Mouse (Mus musculus) left cerebral cortex, postnatal 36 days (tissue): ENCODE measurements around the gene Tmem266. TPM values are rescaled to one million over a fixed set of nuclear protein-coding genes. Genes with fewer than 3 reads are reported as not detected.
A peak's percentile ranks its signal among the peaks of the same experiment; 100 is the strongest.

Experiments used
- DNase-seq, 2 experiments: peaks; one replicate each; pipeline ENCODE4 v3.0.0; 2021 to 2022; ENCODE audit warnings: low spot score in 2 of 2, mixed read lengths in 1 of 2
- intact Hi-C: fragments of 180-260 bp; cut with DNase I; formaldehyde crosslinking; loops from one replicate; pipeline ENCODE4 v1.15.1; 2025
- total RNA-seq, 2 experiments: library from RNA; stranded (reverse); gene quantifications; 2 replicates each; pipeline ENCODE4 v1.2.3; 2021

The Tmem266 gene
- total RNA-seq, 2 experiments from 2014 or later, result 8.5 to 10.0 TPM

DNA sequence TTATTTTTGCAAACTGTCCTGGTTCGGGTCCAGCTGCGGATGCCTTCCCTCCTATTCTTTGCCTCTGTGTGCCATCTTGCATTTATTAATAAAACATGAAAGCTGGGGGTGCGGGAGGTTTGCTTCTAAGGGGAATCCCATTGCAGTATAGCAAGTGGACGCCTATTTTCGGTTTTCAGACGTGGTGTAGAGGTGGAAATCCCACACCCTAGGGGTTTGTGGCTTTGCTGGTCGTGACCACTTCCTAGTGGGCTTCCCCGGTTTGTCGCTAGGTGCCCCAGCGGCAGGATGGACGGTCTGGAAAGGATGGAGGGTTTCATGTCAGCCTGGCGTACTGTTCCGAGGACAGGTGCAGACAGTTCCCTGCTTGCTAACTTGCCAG lies 512 bp downstream of the Tmem266 start:
- peak in 1 of 2 experiments; percentile 41 for DNase-seq
- intact Hi-C loops, result no loop called here

- no peak for DNase-seq
- intact Hi-C loops, result no loop called here
Observed at GRCm38 (mm10) chr9:55328151-55328918, 1.6 kb downstream of the Tmem266 start.

GRCm38 (mm10) chr9:55329401-55329800 lies 2.7 kb downstream of the Tmem266 start:
- no peak for DNase-seq
- intact Hi-C loops, result no loop called here

GRCm38 (mm10) chr9:55332476-55332875 lies 5.8 kb downstream of the Tmem266 start:
- intact Hi-C loops, result no loop called here
- no peak for DNase-seq

- peak in 1 of 2 experiments; percentile 18 for DNase-seq
Observed at GRCm38 (mm10) chr9:55332949-55333348, 6.2 kb downstream of the Tmem266 start.

DNA sequence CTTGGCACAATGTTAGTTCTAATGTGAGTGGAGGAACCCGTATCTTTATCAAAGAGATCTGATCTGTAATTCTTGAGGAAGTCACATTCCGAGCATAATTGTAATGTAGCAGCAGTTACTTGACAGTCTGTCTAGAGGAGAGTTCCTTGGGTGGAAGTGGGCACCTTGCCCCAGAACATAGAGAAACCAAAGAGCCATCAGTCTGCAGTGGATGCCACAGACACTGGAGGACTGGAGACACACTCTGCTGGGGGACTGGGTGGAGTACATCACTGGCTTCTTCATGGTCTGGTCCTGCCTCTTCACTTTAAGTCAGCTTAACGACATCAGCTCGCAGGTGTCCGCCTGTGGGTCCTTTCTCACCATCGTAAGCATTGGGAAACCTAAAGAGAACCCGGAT lies 17.5 kb downstream of the Tmem266 start:
- DNase-seq, result no peak
- intact Hi-C loops, result no loop called here

More at GRCm38 (mm10) chr9:55332949-55333348, 6.2 kb downstream of the Tmem266 start:
- intact Hi-C loops, result no loop called here

DNA sequence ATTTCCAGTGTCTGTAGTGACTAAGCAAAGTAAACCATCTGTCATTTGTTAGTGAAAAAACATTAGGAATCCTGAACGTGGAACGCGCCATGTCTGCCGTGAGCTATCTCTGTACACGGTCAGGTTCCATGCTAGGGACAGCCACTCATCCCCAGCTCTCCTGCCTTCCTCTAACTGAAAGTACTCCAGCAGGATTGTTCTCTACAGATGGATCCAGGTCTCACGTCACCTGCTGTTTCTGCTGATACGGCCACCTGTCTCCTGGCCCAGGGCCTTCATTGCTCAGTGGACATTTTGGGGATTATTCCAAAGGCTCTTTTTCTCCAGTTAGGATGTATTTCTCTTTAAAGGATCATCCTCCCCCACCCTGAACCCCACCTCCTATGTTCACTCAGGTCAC lies 18.6 kb downstream of the Tmem266 start:
- intact Hi-C loops, result no loop called here
- no peak for DNase-seq

DNA sequence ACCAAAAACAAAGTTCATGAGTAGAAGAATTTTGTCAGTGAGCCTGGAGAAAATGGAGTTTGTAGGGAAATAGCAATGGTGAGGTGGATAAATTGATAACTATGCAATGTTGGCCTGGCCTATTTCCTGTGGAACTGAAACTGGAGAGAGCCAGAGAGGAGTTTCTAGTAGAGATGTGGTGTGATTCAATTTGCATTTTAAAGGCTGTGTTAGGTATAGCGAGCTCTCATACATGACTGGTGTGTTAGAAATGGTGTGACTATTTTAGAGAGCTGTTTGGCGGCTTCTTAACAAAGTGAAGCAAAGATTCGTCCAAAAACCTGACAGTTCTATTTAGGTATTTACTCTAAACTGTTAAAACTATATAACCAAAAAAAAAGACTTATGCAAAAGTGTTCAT lies 22.0 kb downstream of the Tmem266 start:
- intact Hi-C loops, result no loop called here

DNA sequence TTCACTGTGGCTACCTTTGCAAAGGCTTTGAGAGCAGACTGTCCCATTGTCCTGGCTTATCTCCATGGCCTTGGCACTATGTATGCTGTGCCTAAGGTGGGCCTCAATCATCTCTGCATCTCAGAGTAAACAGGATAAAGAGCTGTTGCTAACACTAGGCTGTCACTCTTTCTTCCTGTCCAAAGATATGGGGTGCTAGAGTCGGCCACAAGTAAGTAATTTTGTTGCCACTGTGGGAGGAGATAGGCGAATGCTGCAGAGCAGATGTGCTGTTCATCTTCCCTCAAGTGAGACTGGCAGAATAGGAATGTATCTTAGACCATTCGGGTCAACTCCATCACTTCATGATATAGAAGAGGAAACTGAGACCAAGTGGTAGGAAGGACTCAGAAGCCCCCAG lies 28.0 kb downstream of the Tmem266 start:
- DNase-seq, result no peak
- intact Hi-C loops, result no loop called here

More for the DNA sequence above, 22.0 kb downstream of the Tmem266 start:
- no peak for DNase-seq

GRCm38 (mm10) chr9:55355270-55355834 lies 28.6 kb downstream of the Tmem266 start:
- no peak for DNase-seq
- intact Hi-C loops, result no loop called here

DNA sequence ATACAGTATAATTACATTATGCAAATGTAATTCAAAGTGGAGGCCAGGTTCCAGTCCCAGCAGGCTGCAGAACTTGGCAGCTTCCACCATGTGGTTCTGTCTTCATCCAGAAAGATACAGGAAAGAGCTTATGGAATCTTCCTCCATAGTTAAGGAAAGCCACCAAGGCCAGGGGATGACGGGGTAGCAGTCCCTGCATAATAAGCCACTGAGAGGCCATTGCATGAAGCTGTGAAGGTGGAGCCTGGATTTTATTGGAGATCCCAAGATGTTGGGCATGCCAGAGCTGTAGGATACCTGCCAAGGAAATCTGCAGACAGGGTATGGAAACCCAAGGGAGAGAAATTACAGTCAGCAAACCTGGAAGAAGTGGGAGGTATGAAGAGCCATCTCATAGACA lies 30.5 kb downstream of the Tmem266 start:
- intact Hi-C loops, result no loop called here
- DNase-seq, result peak in 1 of 2 experiments; percentile 28

DNA sequence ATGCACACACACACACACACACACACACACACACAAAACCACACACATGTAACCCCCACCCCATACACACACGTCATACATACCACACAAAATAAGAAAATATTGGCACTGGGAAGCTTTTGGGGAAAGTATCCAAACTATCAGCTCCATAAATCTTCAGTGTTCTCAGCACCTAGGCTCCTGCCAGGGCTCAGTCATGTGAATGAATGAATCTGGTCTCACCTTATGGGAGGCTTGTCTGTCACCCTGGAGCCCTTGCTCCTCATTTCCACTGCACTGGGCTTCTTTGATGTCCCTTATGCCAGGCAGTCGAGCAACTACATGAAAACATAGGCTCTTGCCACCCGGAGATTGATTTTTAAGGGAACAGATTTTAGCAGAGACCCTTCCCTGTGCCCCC lies 33.7 kb downstream of the Tmem266 start:
- intact Hi-C loops, result no loop called here
- no peak for DNase-seq

GRCm38 (mm10) chr9:55360861-55361260 lies 34.1 kb downstream of the Tmem266 start:
- DNase-seq, result no peak
- intact Hi-C loops, result no loop called here

DNA sequence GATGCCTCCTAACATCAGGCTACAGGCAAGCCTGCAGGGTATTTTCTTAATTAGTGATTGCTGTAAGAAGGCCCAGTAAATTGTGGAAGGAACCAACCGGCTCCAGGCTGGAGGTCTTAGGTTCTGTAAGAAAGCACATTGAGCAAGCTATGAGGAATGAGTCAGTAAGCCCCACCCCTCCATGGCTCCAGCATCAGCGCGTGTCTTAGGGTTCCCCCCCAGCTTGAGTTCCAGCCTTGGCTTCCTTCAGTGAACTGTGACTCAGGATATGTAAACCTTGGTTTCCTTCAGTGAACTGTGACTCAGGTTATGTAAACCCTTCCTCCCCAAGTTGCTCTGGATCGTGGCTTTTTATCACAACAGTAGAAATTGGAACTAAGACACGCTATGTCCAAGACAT lies 35.3 kb downstream of the Tmem266 start:
- DNase-seq, result no peak
- intact Hi-C loops, result no loop called here

GRCm38 (mm10) chr9:55363707-55364106 lies 37.0 kb downstream of the Tmem266 start:
- DNase-seq, result no peak
- intact Hi-C loops, result no loop called here

- no peak for DNase-seq
- intact Hi-C loops, result no loop called here
Observed at GRCm38 (mm10) chr9:55368011-55368410, 41.3 kb downstream of the Tmem266 start.

- intact Hi-C loops, result no loop called here
- no peak for DNase-seq
Observed at GRCm38 (mm10) chr9:55371908-55372307, 45.2 kb downstream of the Tmem266 start.

GRCm38 (mm10) chr9:55377603-55378250 lies 51.0 kb downstream of the Tmem266 start:
- intact Hi-C loops, result no loop called here
- no peak for DNase-seq

- no peak for DNase-seq
- intact Hi-C loops, result no loop called here
Observed at GRCm38 (mm10) chr9:55381456-55381855, 54.7 kb downstream of the Tmem266 start.

GRCm38 (mm10) chr9:55382441-55382840 lies 55.7 kb downstream of the Tmem266 start:
- intact Hi-C loops, result no loop called here
- no peak for DNase-seq

- intact Hi-C loops, result no loop called here
Observed at GRCm38 (mm10) chr9:55386117-55386516, 59.4 kb downstream of the Tmem266 start.

More at GRCm38 (mm10) chr9:55386117-55386516, 59.4 kb downstream of the Tmem266 start:
- no peak for DNase-seq
